Mouse (Mus musculus) CH12.LX (cell line): Measurements from ENCODE around the gene Galnt17. TPM values are rescaled to one million over a fixed set of nuclear protein-coding genes. Genes with fewer than 3 reads are reported as not detected.

ENCODE experiments used
- DNase-seq: peaks from one replicate; pipeline ENCODE4 v3.0.0-alpha.2; 2013; ENCODE audit errors: extremely low read depth
- H3K27ac ChIP-seq: 2 replicates; pipeline ENCODE4 v1.5.1; 2012; ENCODE audit warnings: low read depth, mild to moderate bottlenecking, control low read depth, moderate library complexity; ENCODE audit not compliant: insufficient read depth
- H3K27me3 ChIP-seq: replicated peaks from 2 replicates; pipeline ENCODE3; 2012; ENCODE audit warnings: inconsistent platforms
- H3K36me3 ChIP-seq, 2 experiments: replicated peaks in 1 of 2; 2 replicates each; pipeline versions ENCODE3 to v1.6.1; 2012; ENCODE audit warnings: inconsistent platforms in 1 of 2, low read length in 1 of 2, mild to moderate bottlenecking in 1 of 2, mixed read lengths in 1 of 2, moderate library complexity in 1 of 2; ENCODE audit not compliant: control insufficient read depth in 1 of 2, insufficient read depth in 1 of 2
- H3K4me1 ChIP-seq, 2 experiments: 2 replicates each; pipeline ENCODE4 v1.6.1; 2012; ENCODE audit warnings: inconsistent platforms in 1 of 2, moderate library complexity in 1 of 2; ENCODE audit not compliant: insufficient read depth in 2 of 2, control insufficient read depth in 1 of 2
- H3K4me2 ChIP-seq: 2 replicates; pipeline ENCODE4 v1.6.1; 2012; ENCODE audit warnings: low read depth, mild to moderate bottlenecking, control low read depth; ENCODE audit not compliant: poor library complexity, insufficient read depth, severe bottlenecking
- H3K4me3 ChIP-seq, 3 experiments: fragments of 150-350 bp in 1 of 3; sonication (generic) in 1 of 3; replicated peaks in 1 of 3; 2 replicates each; pipeline versions ENCODE3 to v1.5.1; 2011 to 2012; ENCODE audit warnings: low read depth in 2 of 3, low read length in 2 of 3, mild to moderate bottlenecking in 2 of 3, moderate library complexity in 2 of 3, control low read depth in 1 of 3, improper control_type of control experiment in 1 of 3, inconsistent platforms in 1 of 3, mixed read lengths in 1 of 3; ENCODE audit not compliant: poor library complexity in 1 of 3
- H3K79me2 ChIP-seq: replicated peaks from 2 replicates; pipeline ENCODE4 v1.6.1; 2012; ENCODE audit warnings: mild to moderate bottlenecking, moderate library complexity; ENCODE audit not compliant: control insufficient read depth, poor library complexity, insufficient read depth, severe bottlenecking; ENCODE audit errors: extremely low read depth
- H3K9ac ChIP-seq: 2 replicates; pipeline ENCODE4 v1.6.1; 2012; ENCODE audit warnings: low read depth, mild to moderate bottlenecking, control low read depth, moderate library complexity; ENCODE audit not compliant: insufficient read depth
- H3K9me3 ChIP-seq: replicated peaks from 2 replicates; pipeline ENCODE3; 2012; ENCODE audit warnings: low read length, inconsistent platforms, mixed read lengths
- BHLHE40 ChIP-seq: IDR thresholded peaks from 2 replicates; pipeline ENCODE4 v1.6.1; 2011; ENCODE audit warnings: mild to moderate bottlenecking, low read depth, low read length, improper control_type of control experiment
- CHD1 ChIP-seq: IDR thresholded peaks from 2 replicates; pipeline ENCODE4 v1.6.1; 2012; ENCODE audit warnings: low read depth, low read length, improper control_type of control experiment, inconsistent platforms
- CTCF ChIP-seq, 2 experiments: IDR thresholded peaks in 1 of 2; conservative IDR thresholded peaks in 1 of 2; 2 replicates each; pipeline ENCODE4 v1.5.1; 2011 to 2012; ENCODE audit warnings: low read depth in 2 of 2, low read length in 2 of 2, improper control_type of control experiment in 1 of 2, inconsistent platforms in 1 of 2, mild to moderate bottlenecking in 1 of 2, moderate library complexity in 1 of 2
- JUN ChIP-seq: IDR thresholded peaks from 2 replicates; pipeline ENCODE4 v1.6.1; 2011; ENCODE audit warnings: low read depth, mild to moderate bottlenecking, low read length, improper control_type of control experiment, moderate library complexity; ENCODE audit not compliant: insufficient read depth
- MAFK ChIP-seq: IDR thresholded peaks from 2 replicates; pipeline ENCODE4 v1.6.1; 2011; ENCODE audit warnings: low read length, improper control_type of control experiment; ENCODE audit not compliant: insufficient replicate concordance
- MAX ChIP-seq: IDR thresholded peaks from 2 replicates; pipeline ENCODE4 v1.6.1; 2011; ENCODE audit warnings: low read length, improper control_type of control experiment
- MAZ ChIP-seq: IDR thresholded peaks from 2 replicates; pipeline ENCODE4 v1.6.1; 2012; ENCODE audit warnings: low read depth, mild to moderate bottlenecking, inconsistent platforms, low read length, improper control_type of control experiment, moderate library complexity
- MYC ChIP-seq: IDR thresholded peaks from 2 replicates; pipeline ENCODE4 v1.6.1; 2011; ENCODE audit warnings: low read depth, mild to moderate bottlenecking, improper control_type of control experiment, low read length
- NRF1 ChIP-seq: IDR thresholded peaks from 2 replicates; pipeline ENCODE4 v1.6.1; 2014; ENCODE audit warnings: low read depth, mild to moderate bottlenecking, inconsistent platforms, low read length, improper control_type of control experiment, moderate library complexity
- POLR2A ChIP-seq: IDR thresholded peaks from 2 replicates; pipeline ENCODE4 v1.6.1; 2011; ENCODE audit warnings: low read depth, mild to moderate bottlenecking, improper control_type of control experiment, low read length
- POLR2AphosphoS2 ChIP-seq: IDR thresholded peaks from 2 replicates; pipeline ENCODE4 v1.6.1; 2011; ENCODE audit warnings: low read depth, low read length, improper control_type of control experiment
- RAD21 ChIP-seq: IDR thresholded peaks from 2 replicates; pipeline ENCODE4 v1.6.1; 2011; ENCODE audit warnings: low read depth, mild to moderate bottlenecking, low read length, improper control_type of control experiment, moderate library complexity
- RCOR1 ChIP-seq: conservative IDR thresholded peaks from 2 replicates; pipeline ENCODE4 v1.6.1; 2012; ENCODE audit warnings: low read depth, mild to moderate bottlenecking, inconsistent platforms, low read length, improper control_type of control experiment
- TBP ChIP-seq: conservative IDR thresholded peaks from 2 replicates; pipeline ENCODE4 v1.6.1; 2011; ENCODE audit warnings: low read depth, low read length, improper control_type of control experiment
- USF1 ChIP-seq: IDR thresholded peaks from 2 replicates; pipeline ENCODE4 v1.6.1; 2014; ENCODE audit warnings: low read depth, mild to moderate bottlenecking, inconsistent platforms, low read length, improper control_type of control experiment
- ZC3H11A ChIP-seq: IDR thresholded peaks from 2 replicates; pipeline ENCODE4 v1.6.1; 2012; ENCODE audit warnings: low read depth, mild to moderate bottlenecking, inconsistent platforms, low read length, improper control_type of control experiment
- ZKSCAN1 ChIP-seq: IDR thresholded peaks from 2 replicates; pipeline ENCODE4 v1.6.1; 2012; ENCODE audit warnings: low read depth, inconsistent platforms, low read length, improper control_type of control experiment, borderline replicate concordance
- dilution Hi-C: fragments of 300-500 bp; cut with MboI; formaldehyde crosslinking; loops from 2 replicates; pipeline ENCODE4 v1.14.3; 2020; ENCODE audit warnings: low sequenced_read_pairs; ENCODE audit not compliant: extremely low pct_unique_long_range_greater_than_20kb, extremely low pct_ligation_motif_present
- in situ Hi-C: fragments of 300-500 bp; cut with MboI; formaldehyde crosslinking; loops from 3 replicates; pipeline ENCODE4 v1.14.3; 2019; ENCODE audit warnings: low sequenced_read_pairs, low pct_ligation_motif_present, low pct_unique_long_range_greater_than_20kb, mixed read lengths
- polyA plus RNA-seq: library from polyadenylated mRNA; unstranded; fragments of >175 nt; gene quantifications from 2 replicates; pipeline ENCODE4 v1.2.1, GENCODE M21; 2012; ENCODE audit warnings: low read depth; ENCODE audit not compliant: insufficient read length
- total RNA-seq, 2 experiments: library from RNA; depleted of rRNA; stranded (reverse); fragments of 300-350 nt in 1 of 2; fragments of >200 nt in 1 of 2; gene quantifications; 2 replicates each; pipeline ENCODE4 v1.2.3; 2012 to 2014

The Galnt17 gene
- total and polyA plus RNA-seq, 3 experiments, result 0.09 TPM; not detected in 2

DNA sequence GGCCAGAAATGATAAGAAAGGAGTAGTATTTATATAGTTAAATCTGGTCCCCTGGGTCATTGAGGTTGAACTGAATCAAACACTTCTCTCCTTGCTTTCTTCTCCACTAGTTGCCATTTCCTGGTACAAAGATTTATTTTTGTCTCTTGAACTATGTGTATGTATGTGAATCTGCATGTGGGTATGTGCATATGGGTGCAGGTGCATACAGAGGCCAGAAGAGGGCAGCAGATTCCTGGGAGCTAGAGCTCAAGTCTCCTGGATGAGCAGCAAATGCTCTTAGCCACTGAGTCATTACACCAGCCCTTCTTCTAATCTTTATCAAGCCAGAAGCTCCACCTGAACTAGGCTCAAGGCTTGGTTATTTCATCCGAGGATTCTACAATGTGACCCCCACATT is 201.1 kb downstream of the Galnt17 start:
- dilution Hi-C loops (no loop called here), in situ Hi-C loops (no loop called here)
- Histone ChIP-seq H3K4me2 (no peak overlapping the region), H3K27ac (no peak overlapping the region), H3K9me3 (peaks cover 74% of the 10 kb centered on the region), H3K36me3 (no peaks in the 10 kb centered on the region), H3K4me1 (no peaks in the 10 kb centered on the region), H3K4me3 (no peak overlapping the region), H3K9ac (no peak overlapping the region), H3K27me3 (no peaks in the 10 kb centered on the region), H3K79me2 (no peaks in the 10 kb centered on the region)
- no peak for DNase-seq
- no peak for TF ChIP-seq USF1
- TF ChIP-seq CTCF (conservative IDR thresholded peaks at IDR 0.05 in 1 of 2, IDR thresholded peaks at IDR 0.05 in 1 of 2; ENCODE audit: low read depth in 2 of 2, low read length in 2 of 2), result no peak
- TF ChIP-seq RCOR1, result no peak
- TF ChIP-seq MAZ, result no peak
- no peak for TF ChIP-seq NRF1
- TF ChIP-seq TBP, result no peak
- TF ChIP-seq POLR2A, result no peak
- no peak for TF ChIP-seq CHD1

DNA sequence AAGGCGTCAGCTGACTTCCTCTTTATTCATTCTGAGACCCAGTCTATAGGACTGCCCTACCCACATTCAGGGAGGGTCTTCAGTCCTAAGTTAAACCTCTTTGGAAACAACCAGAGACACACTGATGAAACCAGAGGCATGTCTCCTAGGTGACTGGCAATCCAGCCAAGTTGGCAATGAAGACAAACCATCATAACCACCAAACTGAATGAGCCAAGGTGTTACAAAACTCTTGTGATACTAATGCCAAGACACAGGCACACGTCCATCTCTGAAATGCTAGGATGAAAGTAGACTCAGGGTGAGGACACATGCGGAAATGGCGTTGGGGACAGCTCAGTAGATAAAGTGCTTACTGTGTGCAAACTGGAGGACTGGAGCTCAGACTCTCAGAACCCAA is 211.5 kb downstream of the Galnt17 start:
- TF ChIP-seq RAD21 (no peak), POLR2AphosphoS2 (no peak), ZKSCAN1 (no peak), TBP (no peak), MAX (no peak), JUN (no peak), POLR2A (no peak), MYC (no peak), MAFK (no peak), ZC3H11A (no peak), BHLHE40 (no peak)
- dilution Hi-C loops (no loop called here), in situ Hi-C loops (no loop called here)
- H3K9ac ChIP-seq, result no peak overlapping the region
- H3K4me2 ChIP-seq, result no peak overlapping the region
- no peak for DNase-seq
- no peaks in the 10 kb centered on the region for H3K4me1 ChIP-seq
- no peak overlapping the region for H3K4me3 ChIP-seq
- H3K36me3 ChIP-seq, result no peaks in the 10 kb centered on the region
- no peaks in the 10 kb centered on the region for H3K27me3 ChIP-seq
- peaks cover 70% of the 10 kb centered on the region for H3K9me3 ChIP-seq
- H3K79me2 ChIP-seq, result no peaks in the 10 kb centered on the region
- H3K27ac ChIP-seq, result no peak overlapping the region
